Mouse (Mus musculus) thymus, adult 2 months (tissue): Measurements from ENCODE around the gene Wbp1l.

Experiments used
- CTCF ChIP-seq: fragments of 200-500 bp; IDR thresholded peaks from 2 replicates; pipeline ENCODE4 v1.5.1; 2012; ENCODE audit warnings: mild to moderate bottlenecking, control low read depth, low read length, moderate library complexity, borderline replicate concordance; ENCODE audit not compliant: control insufficient read depth, poor library complexity, insufficient read depth; ENCODE audit errors: extremely low read depth
- POLR2A ChIP-seq: fragments of 200-500 bp; IDR thresholded peaks from 2 replicates; pipeline ENCODE4 v1.6.1; 2012; ENCODE audit warnings: mild to moderate bottlenecking, low read length, control low read depth, moderate library complexity; ENCODE audit not compliant: control insufficient read depth, poor library complexity, insufficient read depth; ENCODE audit errors: extremely low read depth

DNA sequence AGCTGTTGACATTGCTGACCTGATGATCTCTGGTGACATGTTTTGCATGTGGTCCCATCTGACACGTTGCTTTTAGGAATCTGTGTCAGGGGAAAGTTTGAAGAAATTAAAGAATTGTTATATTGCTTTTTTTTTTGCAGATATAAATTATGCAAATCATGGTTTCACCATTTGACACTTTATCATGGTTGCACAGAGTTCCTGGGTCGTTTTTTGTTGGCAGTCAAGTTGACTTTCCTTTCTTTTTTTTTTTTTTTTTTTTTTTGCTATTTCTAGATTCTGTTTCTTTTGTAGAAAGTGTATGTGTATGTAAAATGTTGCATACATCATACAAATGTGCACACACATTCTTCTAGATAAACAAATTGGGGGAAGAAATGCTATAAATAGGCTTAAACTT lies 92.2 kb downstream of the Wbp1l start:
- TF ChIP-seq CTCF (no peak), POLR2A (no peak)
